Mouse (Mus musculus): ENCODE data around the gene Ccdc88c.

Ccdc88c gene

GRCm38 (mm10) chr12:100997830-100998563, 30.9 kb downstream of the Ccdc88c start:
- DNase-seq (ENCODE audit: inconsistent ontology term): peak; percentile 87

GRCm38 (mm10) chr12:100996378-100996898, 32.4 kb downstream of the Ccdc88c start:
- peak; percentile 76 for DNase-seq (ENCODE audit: inconsistent ontology term)

- no peak for DNase-seq (ENCODE audit: inconsistent ontology term)
These were observed 33.1 kb downstream of the Ccdc88c start for GRCm38 (mm10) chr12:100995607-100996377.

GRCm38 (mm10) chr12:100994140-100995015, 34.5 kb downstream of the Ccdc88c start:
- DNase-seq (ENCODE audit: inconsistent ontology term): no peak

- no peak for DNase-seq (ENCODE audit: inconsistent ontology term)
These were observed 35.7 kb downstream of the Ccdc88c start for GRCm38 (mm10) chr12:100993146-100993545.

- DNase-seq (ENCODE audit: inconsistent ontology term): no peak
These were observed 36.4 kb downstream of the Ccdc88c start for GRCm38 (mm10) chr12:100992505-100992904.

GRCm38 (mm10) chr12:100991119-100991518, 37.7 kb downstream of the Ccdc88c start:
- DNase-seq (ENCODE audit: inconsistent ontology term): no peak

GRCm38 (mm10) chr12:100990291-100990690, 38.6 kb downstream of the Ccdc88c start:
- no peak for DNase-seq (ENCODE audit: inconsistent ontology term)

- no peak for DNase-seq (ENCODE audit: inconsistent ontology term)
These were observed 39.0 kb downstream of the Ccdc88c start for GRCm38 (mm10) chr12:100989780-100990288.

GRCm38 (mm10) chr12:100988324-100989130, 40.3 kb downstream of the Ccdc88c start:
- DNase-seq (ENCODE audit: inconsistent ontology term): no peak

GRCm38 (mm10) chr12:100986423-100986822, 42.4 kb downstream of the Ccdc88c start:
- peak; percentile 64 for DNase-seq (ENCODE audit: inconsistent ontology term)

- no peak for DNase-seq (ENCODE audit: inconsistent ontology term)
These were observed 43.1 kb downstream of the Ccdc88c start for GRCm38 (mm10) chr12:100985793-100986157.

GRCm38 (mm10) chr12:100985050-100985792, 43.6 kb downstream of the Ccdc88c start:
- no peak for DNase-seq (ENCODE audit: inconsistent ontology term)

GRCm38 (mm10) chr12:100983565-100983964, 45.3 kb downstream of the Ccdc88c start:
- DNase-seq (ENCODE audit: inconsistent ontology term): no peak

GRCm38 (mm10) chr12:100982217-100982616, 46.6 kb downstream of the Ccdc88c start:
- DNase-seq (ENCODE audit: inconsistent ontology term): no peak

GRCm38 (mm10) chr12:100980551-100981008, 48.3 kb downstream of the Ccdc88c start:
- no peak for DNase-seq (ENCODE audit: inconsistent ontology term)

- DNase-seq (ENCODE audit: inconsistent ontology term): no peak
These were observed 49.2 kb downstream of the Ccdc88c start for GRCm38 (mm10) chr12:100979616-100980015.

GRCm38 (mm10) chr12:100977958-100978725, 50.7 kb downstream of the Ccdc88c start:
- no peak for DNase-seq (ENCODE audit: inconsistent ontology term)

GRCm38 (mm10) chr12:100977551-100977950, 51.3 kb downstream of the Ccdc88c start:
- no peak for DNase-seq (ENCODE audit: inconsistent ontology term)
